Mouse (Mus musculus): ENCODE data around the gene BC030499.

The BC030499 gene

GRCm38 (mm10) chr11:78305272-78305671 is 14.6 kb downstream of the BC030499 start:
- DNase-seq (ENCODE audit: low spot score in 2 of 2): no peak

GRCm38 (mm10) chr11:78310861-78311511 is 20.3 kb downstream of the BC030499 start:
- DNase-seq (ENCODE audit: low spot score in 2 of 2): no peak

DNA sequence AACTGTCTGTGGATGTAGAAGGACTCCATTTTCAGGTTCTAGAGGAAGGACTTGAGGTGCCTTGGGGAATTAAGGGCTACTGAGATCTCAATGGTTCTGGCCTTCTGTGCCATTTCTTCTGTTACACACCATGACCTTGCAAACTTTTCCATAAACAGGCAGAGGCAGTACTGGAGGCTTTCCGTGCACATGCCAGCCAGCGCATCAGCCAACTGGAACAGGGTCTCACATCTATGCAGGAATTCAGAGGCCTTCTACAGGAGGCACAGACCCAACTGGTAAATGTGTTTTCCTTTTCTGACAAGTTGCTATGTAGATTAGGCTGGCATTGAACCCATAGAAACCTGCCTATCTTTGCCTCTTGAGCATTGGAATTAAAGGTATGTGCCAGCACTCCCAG is 23.0 kb downstream of the BC030499 start:
- DNase-seq (ENCODE audit: low spot score in 2 of 2): no peak

DNA sequence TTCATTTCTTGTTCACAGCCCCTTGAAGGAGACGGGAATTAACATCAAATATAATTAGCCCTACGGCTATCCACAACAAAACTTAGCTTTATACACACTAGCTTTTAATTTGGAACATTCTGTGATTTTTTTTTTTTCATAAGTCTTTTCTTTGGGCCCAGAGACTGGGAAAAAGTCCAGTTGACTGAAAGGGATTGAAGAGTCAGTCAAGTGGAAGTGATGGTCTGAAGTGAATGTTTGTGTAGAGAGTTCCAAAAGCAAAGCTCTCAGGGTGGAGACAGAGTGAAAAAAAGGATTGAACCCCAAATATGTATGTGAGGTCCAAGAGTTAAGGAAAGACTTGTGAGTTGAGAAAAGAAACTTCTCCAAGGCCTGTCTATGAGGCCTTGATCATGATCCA is 27.8 kb downstream of the BC030499 start:
- DNase-seq (ENCODE audit: low spot score in 2 of 2): no peak

- DNase-seq (ENCODE audit: low spot score in 2 of 2): no peak
Observed at GRCm38 (mm10) chr11:78322076-78322831, 31.6 kb downstream of the BC030499 start.

- DNase-seq (ENCODE audit: low spot score in 2 of 2): peak; percentile 75 to 82
Observed at GRCm38 (mm10) chr11:78322860-78323259, 32.2 kb downstream of the BC030499 start, which contains the start of gene Aldoc. Gene Aldoc (plus strand): TSS chr11:78322968.

- peak in 1 of 2 experiments; percentile 28 for DNase-seq (ENCODE audit: low spot score in 2 of 2)
Observed at GRCm38 (mm10) chr11:78324000-78324785, 33.6 kb downstream of the BC030499 start.

- DNase-seq (ENCODE audit: low spot score in 2 of 2): no peak
Observed at GRCm38 (mm10) chr11:78324965-78325364, 34.3 kb downstream of the BC030499 start.

GRCm38 (mm10) chr11:78327215-78327614 is 36.6 kb downstream of the BC030499 start:
- DNase-seq (ENCODE audit: low spot score in 2 of 2): no peak

GRCm38 (mm10) chr11:78327634-78328511 is 37.2 kb downstream of the BC030499 start, which contains the start of gene Pigs:
Gene Pigs (plus strand): TSS chr11:78328415.
- peak; percentile 93 to 94 for DNase-seq (ENCODE audit: low spot score in 2 of 2)

DNA sequence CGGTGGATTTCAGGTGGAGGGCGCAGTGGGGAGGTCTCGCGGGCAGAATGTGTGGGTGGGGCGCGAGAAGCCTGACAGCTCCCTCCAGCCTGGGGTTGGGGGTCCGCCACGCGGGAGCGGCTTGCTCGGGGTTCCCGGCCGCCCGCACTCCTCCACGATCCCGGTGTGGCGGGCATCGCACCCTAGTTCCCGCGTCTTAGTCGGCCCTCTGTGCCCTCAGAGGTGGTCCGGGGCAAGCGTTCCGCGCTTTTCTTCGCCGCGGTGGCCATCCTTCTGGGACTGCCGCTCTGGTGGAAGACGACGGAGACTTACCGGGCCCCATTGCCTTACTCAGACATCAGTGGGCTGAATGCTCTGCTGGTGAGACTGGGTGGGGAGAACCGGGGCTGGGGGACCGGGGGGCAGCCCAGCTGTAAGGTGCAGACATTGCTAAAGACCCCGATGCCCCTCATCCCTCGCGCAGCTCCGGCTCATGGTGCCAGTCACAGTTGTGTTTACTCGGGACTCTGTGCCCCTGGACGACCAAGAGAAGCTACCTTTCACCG is 37.9 kb downstream of the BC030499 start:
- DNase-seq (ENCODE audit: low spot score in 2 of 2): no peak

DNA sequence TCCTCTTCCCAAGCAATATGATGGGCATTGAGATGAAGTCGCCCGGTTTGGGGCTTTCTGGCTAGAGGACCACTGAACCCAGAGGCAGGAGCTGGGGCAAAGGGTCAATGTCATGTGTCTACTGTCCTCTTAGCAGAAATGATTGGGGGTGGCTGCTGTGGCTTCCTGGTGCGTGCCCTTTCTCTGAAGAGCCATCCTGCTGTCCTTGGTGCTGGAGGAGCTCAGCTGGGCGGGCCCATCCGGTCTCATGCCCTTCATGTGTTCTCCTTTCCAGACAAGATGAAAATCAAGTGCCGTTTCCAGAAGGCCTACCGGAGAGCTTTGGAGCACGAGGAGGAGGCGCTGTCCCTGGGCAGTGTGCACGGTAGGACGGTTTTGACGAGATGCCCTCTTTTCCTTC is 42.0 kb downstream of the BC030499 start:
- no peak for DNase-seq (ENCODE audit: low spot score in 2 of 2)

- no peak for DNase-seq (ENCODE audit: low spot score in 2 of 2)
Observed at GRCm38 (mm10) chr11:78333992-78334391, 43.4 kb downstream of the BC030499 start.

DNA sequence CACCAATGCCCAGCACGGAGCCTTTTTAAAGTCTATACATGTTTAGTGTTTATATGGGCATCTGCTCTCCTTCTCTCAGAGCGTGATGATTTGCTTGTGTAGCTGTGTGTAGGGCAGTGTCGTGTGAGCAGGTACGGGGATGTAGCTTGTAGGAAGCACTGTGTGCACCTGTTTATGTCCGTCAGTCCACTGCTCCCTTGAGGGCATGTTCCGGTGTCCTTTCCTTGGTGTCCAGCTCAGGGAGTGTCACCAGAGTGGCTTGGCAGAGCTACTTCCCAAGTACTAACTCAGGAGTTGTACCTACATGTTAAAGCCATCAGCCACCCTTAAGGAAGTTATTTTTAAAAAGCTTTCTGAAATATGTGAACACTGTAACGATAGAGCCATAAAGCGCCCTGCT is 46.4 kb downstream of the BC030499 start:
- no peak for DNase-seq (ENCODE audit: low spot score in 2 of 2)

- no peak for DNase-seq (ENCODE audit: low spot score in 2 of 2)
Observed at GRCm38 (mm10) chr11:78341702-78342101, 51.1 kb downstream of the BC030499 start.

DNA sequence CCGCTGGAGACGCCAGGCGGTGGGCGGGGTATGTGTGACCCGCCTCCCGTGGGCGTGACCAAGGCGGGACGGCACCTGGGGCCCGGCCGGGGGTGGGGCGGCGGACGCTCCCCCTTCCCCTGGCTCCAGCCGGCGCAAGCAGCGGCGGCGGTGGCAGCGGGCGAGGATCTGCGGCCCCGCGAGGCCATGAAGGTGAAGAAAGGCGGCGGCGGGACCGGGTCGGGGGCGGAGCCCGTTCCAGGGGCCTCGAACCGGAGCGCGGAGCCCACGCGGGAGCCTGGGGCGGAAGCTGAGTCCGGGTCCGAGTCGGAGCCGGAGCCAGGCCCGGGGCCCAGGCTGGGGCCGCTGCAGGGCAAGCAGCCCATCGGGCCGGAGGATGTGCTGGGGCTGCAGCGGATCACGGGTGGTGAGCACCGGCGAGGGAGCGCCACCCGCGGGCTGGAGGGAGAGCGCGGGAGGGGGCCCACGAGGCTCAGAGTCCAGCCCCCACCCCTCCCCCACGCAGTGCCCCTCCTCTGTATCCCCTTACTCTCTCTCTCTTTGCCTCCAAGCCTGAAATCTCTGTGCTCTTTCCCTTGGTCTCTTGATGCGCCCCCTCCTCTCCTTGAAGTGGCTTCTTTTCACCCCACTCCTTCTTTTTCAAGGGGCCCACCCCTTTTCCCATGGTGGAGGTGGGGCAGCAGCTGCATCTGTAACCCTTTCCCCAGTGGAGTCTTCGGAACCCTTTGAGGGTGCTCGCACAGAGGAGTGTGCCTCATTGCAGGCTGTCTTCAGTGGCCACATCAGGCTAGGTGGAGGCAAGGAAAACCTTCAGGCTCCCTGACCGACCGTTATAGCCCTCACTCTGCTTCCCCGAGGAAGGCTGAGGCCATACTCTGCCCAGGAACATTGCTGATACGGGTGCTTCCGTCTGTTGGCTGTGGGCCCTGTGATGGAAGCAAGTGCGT is 53.0 kb downstream of the BC030499 start, which contains the start of gene Unc119:
Unc119 (plus strand) TSS at position 102 of the 947 bp plus-strand sequence.
- DNase-seq (ENCODE audit: low spot score in 2 of 2): peak; percentile 37 to 53

DNA sequence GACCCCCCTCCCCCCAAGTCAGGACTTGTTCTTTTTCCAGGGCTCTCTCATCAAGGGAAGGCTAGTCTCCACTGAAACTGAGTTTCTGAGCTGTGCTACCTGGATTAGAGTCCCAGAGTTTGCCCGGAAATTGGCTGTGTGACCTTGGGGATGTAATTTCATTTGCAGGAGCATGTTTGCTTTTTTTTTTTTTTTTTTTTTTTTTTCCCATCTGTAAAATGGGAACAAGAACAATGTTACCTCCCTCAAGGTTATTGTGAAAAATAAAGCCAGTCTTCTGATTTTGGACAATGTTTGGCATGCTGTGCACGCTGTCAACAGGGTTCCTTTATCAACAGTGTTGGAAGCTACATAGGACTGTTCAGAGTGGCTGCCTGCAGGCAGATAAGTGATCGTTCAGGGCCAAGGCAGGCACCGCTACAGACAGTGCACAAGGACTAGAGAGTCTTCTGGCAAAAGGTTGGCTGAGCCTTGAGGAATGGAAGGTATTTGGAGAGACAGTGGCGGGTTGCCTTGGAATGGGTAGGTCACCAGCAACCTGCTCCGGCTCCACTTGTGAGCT is 53.8 kb downstream of the BC030499 start:
- DNase-seq (ENCODE audit: low spot score in 2 of 2): no peak

GRCm38 (mm10) chr11:78344890-78345715 is 54.5 kb downstream of the BC030499 start:
- no peak for DNase-seq (ENCODE audit: low spot score in 2 of 2)

GRCm38 (mm10) chr11:78345801-78346200 is 55.2 kb downstream of the BC030499 start:
- DNase-seq (ENCODE audit: low spot score in 2 of 2): no peak
